Mouse (Mus musculus) spleen, adult 2 months (tissue): ENCODE data around the gene Lypd6.

Experiments
- CTCF ChIP-seq: fragments of 200-500 bp; IDR thresholded peaks from 2 replicates; pipeline ENCODE4 v1.5.1; 2011; ENCODE audit warnings: mild to moderate bottlenecking, inconsistent platforms; ENCODE audit not compliant: insufficient read depth, insufficient read length, insufficient replicate concordance; ENCODE audit errors: extremely low read depth
- POLR2A ChIP-seq: fragments of 200-500 bp; IDR thresholded peaks from 2 replicates; pipeline ENCODE4 v1.6.1; 2011; ENCODE audit warnings: low read depth, low read length, inconsistent platforms

DNA sequence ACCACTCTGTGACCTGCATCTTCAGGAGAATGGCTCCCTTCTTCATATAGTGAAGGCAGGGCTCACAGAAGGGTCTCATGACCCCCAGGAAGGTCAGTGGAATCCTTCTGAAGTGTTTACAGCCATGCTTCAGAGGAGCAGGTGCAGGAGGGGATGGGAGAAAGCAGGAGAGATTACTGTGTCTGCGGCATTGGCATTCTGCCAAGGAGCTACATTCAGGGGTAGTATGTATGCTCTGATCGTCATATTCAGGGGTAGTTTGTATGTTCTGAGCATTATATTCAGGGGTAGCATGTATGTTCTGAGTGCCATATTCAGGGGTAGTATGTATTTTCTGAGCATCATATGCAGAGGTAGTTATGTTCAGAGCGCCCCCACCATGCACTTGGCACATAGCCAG is 30.1 kb downstream of the Lypd6 start:
- TF ChIP-seq CTCF (no peak), POLR2A (no peak)
